Mouse (Mus musculus): ENCODE results near the gene Cnpy3. TPM values are rescaled to one million over a fixed set of nuclear protein-coding genes. Genes with fewer than 3 reads are reported as not detected.

Cnpy3 gene
- polyA plus RNA-seq, 1 experiment from 2014 or later = 68.4 TPM

DNA sequence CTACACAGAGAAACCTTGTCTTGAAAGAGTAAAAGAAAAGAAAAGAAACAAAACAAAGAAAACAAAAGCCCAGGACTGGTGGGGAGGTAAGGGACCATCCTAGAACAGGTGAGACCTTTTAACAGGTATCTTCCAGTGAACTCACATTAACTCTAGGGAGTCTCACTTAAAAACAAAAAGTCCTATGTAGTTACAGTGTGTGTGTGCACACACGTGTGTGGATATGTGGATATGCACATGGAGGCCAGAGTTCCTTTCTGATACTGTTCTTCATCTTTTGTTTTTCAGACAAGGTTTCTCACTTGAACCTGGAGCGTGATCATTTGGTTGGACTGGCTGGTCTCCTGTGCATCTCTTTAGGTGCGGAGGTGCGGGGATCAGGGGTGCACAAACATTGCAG, 1.4 kb downstream of the Cnpy3 start:
- no peak for DNase-seq (ENCODE audit: low spot score)
- Histone ChIP-seq H3K27ac (peak overlapping the region; percentile 92; the same call in 1 of the 2 replicates), H3K27me3 (ENCODE audit: insufficient read depth, poor library complexity, severe bottlenecking) (no peaks in the 10 kb centered on the region), H3K36me3 (peaks cover 22% of the 10 kb centered on the region), H3K9me3 (no peaks in the 10 kb centered on the region), H3K4me1 (peaks cover 14% of the 10 kb centered on the region), H3K4me3 (peak overlapping the region; percentile 82)
- 94% methylated on average over 4 of the region's 4 CpGs for WGBS

DNA sequence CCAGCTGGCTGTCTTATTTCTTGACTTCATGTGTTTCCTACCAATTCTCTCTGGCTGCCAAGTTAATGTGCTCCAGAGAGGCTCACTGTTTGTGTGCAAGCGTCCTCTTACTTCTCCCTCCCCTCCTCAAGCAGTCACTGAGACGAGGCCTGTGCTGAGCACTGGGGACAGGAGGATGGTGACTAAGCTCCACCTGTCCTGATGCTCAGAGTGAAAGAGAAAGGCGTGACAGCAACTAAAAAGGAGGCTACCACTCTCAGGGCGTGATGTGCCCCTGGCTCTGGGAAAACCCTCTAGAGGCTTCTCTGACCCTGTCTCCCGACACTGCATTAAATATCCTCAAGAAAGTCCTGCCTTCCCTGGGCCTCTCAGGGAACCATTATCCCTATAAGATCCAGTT, 2.7 kb downstream of the Cnpy3 start:
- Histone ChIP-seq H3K27ac (no peak overlapping the region), H3K9me3 (no peaks in the 10 kb centered on the region), H3K27me3 (ENCODE audit: insufficient read depth, poor library complexity, severe bottlenecking) (no peaks in the 10 kb centered on the region), H3K36me3 (peaks cover 34% of the 10 kb centered on the region), H3K4me3 (no peak overlapping the region), H3K4me1 (peaks cover 14% of the 10 kb centered on the region)
- 84% methylated on average over 5 of the region's 5 CpGs for WGBS
- DNase-seq (ENCODE audit: low spot score) = no peak

GRCm38 (mm10) chr17:46747806-46748205, 4.2 kb downstream of the Cnpy3 start:
- WGBS = 89% methylated on average over 2 of the region's 2 CpGs
- Histone ChIP-seq H3K27ac (no peak overlapping the region), H3K4me3 (no peak overlapping the region), H3K9me3 (no peaks in the 10 kb centered on the region), H3K4me1 (peaks cover 14% of the 10 kb centered on the region), H3K27me3 (ENCODE audit: insufficient read depth, poor library complexity, severe bottlenecking) (no peaks in the 10 kb centered on the region), H3K36me3 (peaks cover 49% of the 10 kb centered on the region)
- DNase-seq (ENCODE audit: low spot score) = no peak

DNA sequence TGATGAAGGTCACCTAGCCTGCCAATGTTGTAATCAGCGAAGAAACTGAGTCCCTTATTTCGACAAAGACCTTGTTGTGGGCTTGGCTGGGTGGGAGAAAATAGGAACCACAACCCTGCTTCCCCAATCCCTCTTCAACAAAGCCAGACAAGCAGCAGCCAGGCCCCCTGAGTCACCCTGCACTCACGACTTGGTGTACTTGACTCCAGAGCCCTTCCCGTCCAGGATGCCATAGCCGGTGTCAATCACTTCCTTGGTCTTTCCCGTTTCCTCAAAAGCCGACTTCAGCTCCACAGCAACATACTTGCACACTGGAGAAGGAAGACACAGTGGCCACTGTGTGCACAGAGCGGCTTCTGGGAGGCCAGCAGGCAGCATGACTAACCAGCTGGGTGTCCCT, 4.8 kb downstream of the Cnpy3 start:
- H3K36me3 ChIP-seq = peaks cover 53% of the 10 kb centered on the region
- H3K27ac ChIP-seq = no peak overlapping the region
- WGBS = 83% methylated on average over 8 of the region's 8 CpGs
- H3K9me3 ChIP-seq = no peaks in the 10 kb centered on the region
- H3K4me3 ChIP-seq = no peak overlapping the region
- no peak for DNase-seq (ENCODE audit: low spot score)
- peaks cover 9% of the 10 kb centered on the region for H3K4me1 ChIP-seq
- no peaks in the 10 kb centered on the region for H3K27me3 ChIP-seq (ENCODE audit: insufficient read depth, poor library complexity, severe bottlenecking)

DNA sequence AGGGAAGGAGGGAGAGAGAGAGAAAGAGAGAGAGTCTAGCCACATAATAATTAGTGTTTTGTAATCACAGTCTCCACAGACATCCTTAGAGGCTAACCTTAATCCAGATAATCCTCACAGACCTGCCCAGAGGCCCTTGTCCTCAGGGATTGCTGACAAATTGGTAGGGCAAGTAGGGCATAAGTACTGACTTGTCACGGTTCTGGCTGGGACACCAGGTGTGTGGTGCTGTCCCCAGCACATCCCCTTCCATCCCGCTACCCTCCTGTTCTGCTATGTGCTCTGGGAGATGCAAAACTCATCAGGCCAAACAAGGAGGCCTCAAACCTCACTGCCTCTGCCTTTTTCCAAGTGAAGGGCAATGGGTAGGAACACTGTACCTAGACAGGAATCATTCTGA, 6.5 kb downstream of the Cnpy3 start:
- H3K4me3 ChIP-seq = no peak overlapping the region
- DNase-seq (ENCODE audit: low spot score) = no peak
- 87% methylated on average over 2 of the region's 2 CpGs for WGBS
- no peak overlapping the region for H3K27ac ChIP-seq
- H3K4me1 ChIP-seq = peaks cover 1% of the 10 kb centered on the region; the same call in 1 of the 2 replicates
- H3K36me3 ChIP-seq = peaks cover 63% of the 10 kb centered on the region
- H3K27me3 ChIP-seq (ENCODE audit: insufficient read depth, poor library complexity, severe bottlenecking) = no peaks in the 10 kb centered on the region
- H3K9me3 ChIP-seq = no peaks in the 10 kb centered on the region

GRCm38 (mm10) chr17:46742986-46743385, 9.0 kb downstream of the Cnpy3 start:
- Histone ChIP-seq H3K27me3 (ENCODE audit: insufficient read depth, poor library complexity, severe bottlenecking) (no peaks in the 10 kb centered on the region), H3K36me3 (peaks cover 72% of the 10 kb centered on the region), H3K4me3 (no peak overlapping the region), H3K27ac (no peak overlapping the region), H3K9me3 (no peaks in the 10 kb centered on the region), H3K4me1 (no peaks in the 10 kb centered on the region)
- 89% methylated on average over 9 of the region's 9 CpGs for WGBS
- no peak for DNase-seq (ENCODE audit: low spot score)

DNA sequence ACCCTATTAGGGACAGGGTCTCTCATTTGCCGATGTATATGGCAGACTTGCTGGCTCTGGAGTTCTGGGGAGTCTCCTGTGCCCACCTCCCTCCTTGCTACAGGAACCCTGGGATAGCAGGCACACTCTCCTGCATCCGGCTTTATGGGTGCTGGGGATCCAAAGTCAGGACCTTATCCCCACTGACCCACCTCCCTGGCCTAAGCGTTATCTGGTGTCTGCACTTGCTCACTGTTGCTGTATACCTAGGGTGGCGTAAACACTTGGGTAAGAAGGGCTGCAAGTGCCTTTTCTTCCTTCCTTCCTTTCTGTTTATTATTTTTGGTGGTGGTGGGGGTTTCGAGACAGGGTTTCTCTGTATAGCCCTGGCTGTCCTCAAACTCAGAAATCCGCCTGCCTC, 10.7 kb downstream of the Cnpy3 start:
- Histone ChIP-seq H3K4me3 (no peak overlapping the region), H3K9me3 (no peaks in the 10 kb centered on the region), H3K4me1 (no peaks in the 10 kb centered on the region), H3K36me3 (peaks cover 65% of the 10 kb centered on the region), H3K27me3 (ENCODE audit: insufficient read depth, poor library complexity, severe bottlenecking) (no peaks in the 10 kb centered on the region), H3K27ac (no peak overlapping the region)
- peak; percentile 85 for DNase-seq (ENCODE audit: low spot score)
- 88% methylated on average over 6 of the region's 6 CpGs for WGBS

GRCm38 (mm10) chr17:46736160-46736559, 15.9 kb downstream of the Cnpy3 start:
- WGBS = 63% methylated on average over 9 of the region's 10 CpGs
- Histone ChIP-seq H3K4me1 (no peaks in the 10 kb centered on the region), H3K9me3 (no peaks in the 10 kb centered on the region), H3K27ac (no peak overlapping the region; the same call in 1 of the 2 replicates), H3K36me3 (peaks cover 38% of the 10 kb centered on the region), H3K4me3 (no peak overlapping the region), H3K27me3 (ENCODE audit: insufficient read depth, poor library complexity, severe bottlenecking) (no peaks in the 10 kb centered on the region)
- peak; percentile 73 for DNase-seq (ENCODE audit: low spot score)

DNA sequence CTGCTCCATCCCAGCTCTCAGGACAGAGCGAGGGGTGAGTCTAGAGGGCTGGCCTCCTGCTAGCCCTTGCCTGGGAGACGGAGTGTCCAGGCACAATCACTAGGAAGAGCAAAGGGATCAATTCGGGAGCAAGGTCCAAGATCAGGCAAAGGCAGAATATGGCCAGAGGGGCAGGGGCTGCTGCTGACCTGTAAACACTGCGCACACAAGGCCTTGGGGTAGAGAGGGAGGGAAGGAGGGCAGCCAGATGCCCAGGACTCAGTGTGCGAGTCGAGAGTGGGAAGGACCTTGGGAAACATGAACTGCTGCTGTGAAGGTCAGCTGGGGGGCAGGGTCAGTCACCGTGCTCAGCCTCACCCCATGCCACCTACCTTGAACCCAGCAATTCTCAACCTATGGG, 16.7 kb downstream of the Cnpy3 start:
- WGBS = 88% methylated on average over 7 of the region's 7 CpGs
- peaks cover 36% of the 10 kb centered on the region for H3K36me3 ChIP-seq
- H3K27ac ChIP-seq = no peak overlapping the region
- H3K4me3 ChIP-seq = no peak overlapping the region
- peaks cover 1% of the 10 kb centered on the region; the same call in 1 of the 2 replicates for H3K27me3 ChIP-seq (ENCODE audit: insufficient read depth, poor library complexity, severe bottlenecking)
- no peak for DNase-seq (ENCODE audit: low spot score)
- no peaks in the 10 kb centered on the region for H3K9me3 ChIP-seq
- no peaks in the 10 kb centered on the region for H3K4me1 ChIP-seq

DNA sequence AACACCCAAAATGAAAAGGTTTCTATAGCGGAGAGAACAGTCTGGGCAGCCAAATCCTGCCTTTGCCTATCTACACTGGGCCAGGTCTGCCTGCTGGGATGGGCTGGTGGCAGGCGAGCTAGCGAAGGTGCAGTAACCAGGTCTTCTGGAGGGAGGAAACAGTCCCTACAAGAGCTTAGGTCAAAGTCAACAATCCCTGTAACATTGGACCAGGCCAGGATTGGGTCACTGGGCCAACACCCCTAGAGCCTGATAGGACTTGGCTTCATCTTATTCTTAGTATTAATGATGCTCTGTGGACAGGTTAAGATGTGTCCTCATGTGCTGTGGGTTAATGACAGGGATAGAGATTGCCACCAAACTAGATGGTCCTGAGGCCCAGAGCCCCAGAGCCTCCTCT, 18.0 kb downstream of the Cnpy3 start:
- H3K36me3 ChIP-seq = peaks cover 35% of the 10 kb centered on the region
- peaks cover 2% of the 10 kb centered on the region; the same call in 1 of the 2 replicates for H3K4me1 ChIP-seq
- no peak for DNase-seq (ENCODE audit: low spot score)
- H3K9me3 ChIP-seq = no peaks in the 10 kb centered on the region
- no peak overlapping the region for H3K27ac ChIP-seq
- H3K4me3 ChIP-seq = no peak overlapping the region
- peaks cover 14% of the 10 kb centered on the region for H3K27me3 ChIP-seq (ENCODE audit: insufficient read depth, poor library complexity, severe bottlenecking)
- 91% methylated on average over 3 of the region's 3 CpGs for WGBS

- Histone ChIP-seq H3K27ac (no peak within 1 kb of the TSS), H3K4me3 (peak within 1 kb of the TSS; percentile 33), H3K9me3 (no peaks in the 10 kb centered on the region), H3K36me3 (peaks cover 14% of the 10 kb centered on the region), H3K27me3 (ENCODE audit: insufficient read depth, poor library complexity, severe bottlenecking) (peaks cover 27% of the 10 kb centered on the region), H3K4me1 (peaks cover 32% of the 10 kb centered on the region)
- WGBS = 17% methylated on average over 24 of the region's 24 CpGs
- no peak for DNase-seq (ENCODE audit: low spot score)
Observed at GRCm38 (mm10) chr17:46728904-46729318, 23.1 kb downstream of the Cnpy3 start, which contains the start of gene Gnmt. Gnmt (minus strand) TSS chr17:46729168.

DNA sequence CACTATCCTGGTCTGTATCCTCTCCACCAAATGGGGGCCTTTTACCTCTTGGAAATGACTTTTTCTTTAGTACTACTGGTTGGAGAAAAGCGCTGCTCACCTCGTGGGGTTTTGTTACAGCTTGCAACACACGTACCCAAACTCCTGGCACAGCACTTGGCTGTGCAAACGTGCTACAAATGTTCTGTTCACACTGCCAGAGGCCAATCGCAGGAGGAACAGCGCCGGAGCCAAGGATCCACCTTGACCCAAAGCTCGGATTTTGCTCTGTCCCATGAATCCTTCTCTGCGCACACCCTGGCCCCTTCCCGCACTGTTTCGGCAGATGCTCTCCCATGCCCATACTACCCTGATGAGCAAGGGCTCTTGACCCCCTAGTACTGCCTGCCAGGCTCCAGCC, 23.5 kb downstream of the Cnpy3 start:
- H3K9me3 ChIP-seq = no peaks in the 10 kb centered on the region
- peaks cover 32% of the 10 kb centered on the region for H3K4me1 ChIP-seq
- peaks cover 27% of the 10 kb centered on the region for H3K27me3 ChIP-seq (ENCODE audit: insufficient read depth, poor library complexity, severe bottlenecking)
- 42% methylated on average over 11 of the region's 11 CpGs for WGBS
- no peak for DNase-seq (ENCODE audit: low spot score)
- peak overlapping the region; percentile 33; the same call in 1 of the 2 replicates for H3K4me3 ChIP-seq
- H3K36me3 ChIP-seq = peaks cover 18% of the 10 kb centered on the region
- no peak overlapping the region for H3K27ac ChIP-seq

- no peak for DNase-seq (ENCODE audit: low spot score)
- Histone ChIP-seq H3K36me3 (peaks cover 23% of the 10 kb centered on the region), H3K9me3 (no peaks in the 10 kb centered on the region), H3K4me3 (no peak overlapping the region), H3K27ac (no peak overlapping the region), H3K4me1 (peaks cover 32% of the 10 kb centered on the region), H3K27me3 (ENCODE audit: insufficient read depth, poor library complexity, severe bottlenecking) (peaks cover 27% of the 10 kb centered on the region)
- 32% methylated on average over 6 of the region's 6 CpGs for WGBS
Observed at GRCm38 (mm10) chr17:46728021-46728420, 24.0 kb downstream of the Cnpy3 start.

DNA sequence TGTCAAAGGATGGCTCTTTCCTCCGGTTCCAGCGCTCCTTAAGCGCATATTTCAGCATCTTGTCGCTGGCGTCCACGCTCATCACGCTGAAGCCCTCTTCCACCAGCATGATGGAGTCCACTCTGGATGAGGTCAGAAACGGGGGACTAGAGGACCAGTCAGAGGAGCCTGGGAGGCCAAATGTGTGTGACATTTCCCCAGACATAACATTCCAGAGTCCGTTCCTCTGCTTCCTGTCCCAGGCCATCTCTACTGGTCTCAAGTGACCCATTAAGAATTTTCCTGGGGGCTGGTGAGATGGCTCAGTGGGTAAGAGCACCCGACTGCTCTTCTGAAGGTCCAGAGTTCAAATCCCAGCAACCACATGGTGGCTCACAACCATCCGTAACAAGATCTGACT, 24.7 kb downstream of the Cnpy3 start:
- no peaks in the 10 kb centered on the region for H3K9me3 ChIP-seq
- peaks cover 32% of the 10 kb centered on the region for H3K4me1 ChIP-seq
- 89% methylated on average over 11 of the region's 11 CpGs for WGBS
- H3K4me3 ChIP-seq = no peak overlapping the region
- peaks cover 27% of the 10 kb centered on the region for H3K27me3 ChIP-seq (ENCODE audit: insufficient read depth, poor library complexity, severe bottlenecking)
- no peak overlapping the region; the same call in 1 of the 2 replicates for H3K27ac ChIP-seq
- DNase-seq (ENCODE audit: low spot score) = no peak
- H3K36me3 ChIP-seq = peaks cover 28% of the 10 kb centered on the region

Measured in heart, embryonic 10.5 days (tissue).